Comparison of ENCODE assay signal across 8 mouse cellular contexts in the genomic region with DNA sequence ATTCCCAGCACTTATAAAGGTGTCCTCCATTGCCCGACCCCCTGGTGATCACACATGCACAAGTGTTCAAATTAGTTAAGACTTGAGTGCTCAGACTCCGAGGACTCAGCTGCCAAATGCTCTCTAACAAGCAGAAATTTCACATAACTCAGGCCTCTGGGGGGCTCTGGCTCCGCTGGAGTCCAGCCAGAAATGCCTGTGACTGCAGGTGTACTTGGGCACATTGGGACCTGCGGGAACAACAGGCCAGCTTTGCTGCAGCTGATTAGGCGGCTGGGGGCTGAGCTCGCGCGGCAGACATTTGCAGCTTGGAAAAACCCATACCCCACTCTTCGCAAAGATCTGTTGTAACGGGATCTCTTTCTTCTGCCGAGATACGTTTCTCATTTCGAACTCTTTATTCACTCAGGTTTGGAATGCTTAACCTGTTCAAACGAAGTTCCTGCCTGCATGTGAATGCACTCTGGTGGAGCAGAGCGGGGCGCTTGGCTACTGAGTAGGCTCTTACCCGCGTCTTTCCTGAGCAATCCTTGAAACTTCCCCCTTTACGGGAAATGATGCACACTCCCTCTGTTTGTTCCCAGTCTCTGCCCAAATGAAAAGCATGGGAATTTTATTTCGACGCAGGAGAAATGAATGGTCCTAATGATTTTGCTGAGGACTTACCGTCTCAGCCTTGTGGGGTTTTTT. TPM values are rescaled to one million over a fixed set of nuclear protein-coding genes. Genes with fewer than 3 reads are reported as not detected.
DNase-seq lines count a peak whose midpoint lies in the region; ATAC-seq and TF ChIP-seq lines count a peak whose summit lies in the region.

No protein-coding gene starts in this region.

- DNase-seq in cerebellum, adult 11 months: peak; percentile 15
- DNase-seq in cerebellum, postnatal 36 days: no peak
- no peak for DNase-seq in ES-E14 (ENCODE audit: low read depth, low spot score)
- DNase-seq in intestine, embryonic 14.5 days (ENCODE audit: low spot score): peak; percentile 65
- DNase-seq in liver, embryonic 13.5 days: no peak
- DNase-seq in layer of hippocampus, adult 18-20 months (ENCODE audit: low spot score in 2 of 2): no peak

- peaks cover 8 to 9% of the 10 kb centered on the region in 2 experiments for H3K4me1 ChIP-seq in ES-E14 (ENCODE audit: control insufficient read depth in 2 of 2, insufficient read depth in 2 of 2, low read length in 2 of 2, poor library complexity in 1 of 2)
- peaks cover 23% of the 10 kb centered on the region for H3K4me1 ChIP-seq in forebrain, embryonic 13.5 days
- peaks cover 20% of the 10 kb centered on the region for H3K4me1 ChIP-seq in intestine, embryonic 14.5 days (replicated peaks; ENCODE audit: control insufficient read depth, insufficient read depth, low read length)
- peaks cover 37% of the 10 kb centered on the region for H3K4me1 ChIP-seq in liver, embryonic 13.5 days (replicated peaks)
- H3K4me1 ChIP-seq in small intestine, adult 2 months (ENCODE audit: control insufficient read depth, insufficient read depth, insufficient read length, low read length): peaks cover 2% of the 10 kb centered on the region; the same call in 1 of the 2 replicates

- whole genome bisulfite sequencing in forebrain, embryonic 13.5 days: 12% methylated on average over 22 of the region's 22 CpGs
- 15% methylated on average over 22 of the region's 22 CpGs for WGBS in intestine, embryonic 14.5 days
- WGBS in liver, embryonic 13.5 days (ENCODE audit: insufficient replicate concordance): 19% methylated on average over 22 of the region's 22 CpGs
- WGBS in small intestine, adult 2 months: 38% methylated on average over 22 of the region's 22 CpGs

- H3K4me3 ChIP-seq in ES-E14 (ENCODE audit: insufficient read depth in 1 of 2, low read depth in 1 of 2, low read length in 2 of 2, poor library complexity in 1 of 2, severe bottlenecking in 1 of 2): peak overlapping the region; percentile 18 to 53
- peak overlapping the region; percentile 13; the same call in 1 of the 2 replicates for H3K4me3 ChIP-seq in forebrain, embryonic 13.5 days
- H3K4me3 ChIP-seq in intestine, embryonic 14.5 days (ENCODE audit: low read depth, low read length): no peak overlapping the region; the same call in 1 of the 2 replicates
- peak overlapping the region; percentile 8; the same call in 1 of the 2 replicates for H3K4me3 ChIP-seq in liver, embryonic 13.5 days (replicated peaks)
- H3K4me3 ChIP-seq in small intestine, adult 2 months (ENCODE audit: low read depth, low read length): no peak overlapping the region

- peak overlapping the region; percentile 74; the same call in 1 of the 2 replicates for H3K27ac ChIP-seq in ES-E14 (ENCODE audit: insufficient read depth, low read depth, low read length, poor library complexity, severe bottlenecking)
- H3K27ac ChIP-seq in forebrain, embryonic 13.5 days: no peak overlapping the region
- no peak overlapping the region for H3K27ac ChIP-seq in intestine, embryonic 14.5 days (ENCODE audit: low read depth)
- H3K27ac ChIP-seq in liver, embryonic 13.5 days: no peak overlapping the region
- H3K27ac ChIP-seq in small intestine, adult 2 months (ENCODE audit: insufficient read depth, low read depth, low read length): 0 out of 2 replicates have a peak overlapping the region, but pooled peaks have one; percentile 15

- ATAC-seq in forebrain, embryonic 13.5 days: no peak
- ATAC-seq in intestine, embryonic 14.5 days (replicated peaks; ENCODE audit: low FRiP score, low TSS enrichment, low read depth): no peak
- no peak for ATAC-seq in liver, embryonic 13.5 days (ENCODE audit: low read depth)

- no peak for TF ChIP-seq POLR2A in small intestine, adult 2 months (IDR thresholded peaks at IDR 0.05; ENCODE audit: low read depth, low read length)

- H3K27me3 ChIP-seq in forebrain, embryonic 13.5 days: peaks cover 27% of the 10 kb centered on the region
- H3K27me3 ChIP-seq in intestine, embryonic 14.5 days (replicated peaks; ENCODE audit: control insufficient read depth, insufficient read depth, low read length): no peaks in the 10 kb centered on the region
- peaks cover 43% of the 10 kb centered on the region for H3K27me3 ChIP-seq in liver, embryonic 13.5 days
- H3K27me3 ChIP-seq in small intestine, adult 2 months (ENCODE audit: control insufficient read depth, insufficient read depth, low read length): no peaks in the 10 kb centered on the region

- no peak for TF ChIP-seq CTCF in small intestine, adult 2 months (IDR thresholded peaks at IDR 0.05; ENCODE audit: extremely low read depth, insufficient read length, insufficient replicate concordance, low read depth, low read length)

- H3K9me3 ChIP-seq in ES-E14 (ENCODE audit: control insufficient read depth, insufficient read depth, low read depth, low read length): no peaks in the 10 kb centered on the region
- no peaks in the 10 kb centered on the region for H3K9me3 ChIP-seq in forebrain, embryonic 13.5 days (replicated peaks)
- H3K9me3 ChIP-seq in intestine, embryonic 14.5 days (ENCODE audit: control insufficient read depth, low read length): no peaks in the 10 kb centered on the region
- no peaks in the 10 kb centered on the region for H3K9me3 ChIP-seq in liver, embryonic 13.5 days (replicated peaks)

- in situ Hi-C loops in ES-E14 (cut with MboI; ENCODE audit: low sequenced_read_pairs in 2 of 2, unreplicated experiment in 2 of 2): no loop called here

- H3K36me3 ChIP-seq in ES-E14 (ENCODE audit: control insufficient read depth, insufficient read depth, low read length, poor library complexity, severe bottlenecking): no peaks in the 10 kb centered on the region
- H3K36me3 ChIP-seq in forebrain, embryonic 13.5 days (ENCODE audit: poor library complexity, severe bottlenecking): no peaks in the 10 kb centered on the region
- no peaks in the 10 kb centered on the region for H3K36me3 ChIP-seq in intestine, embryonic 14.5 days (ENCODE audit: control insufficient read depth, insufficient read depth, low read length)
- H3K36me3 ChIP-seq in liver, embryonic 13.5 days: no peaks in the 10 kb centered on the region
- no peaks in the 10 kb centered on the region for H3K36me3 ChIP-seq in small intestine, adult 2 months (ENCODE audit: control insufficient read depth, insufficient read depth, low read length)

- peak overlapping the region; percentile 42 for H3K4me2 ChIP-seq in forebrain, embryonic 13.5 days
- H3K4me2 ChIP-seq in intestine, embryonic 14.5 days (ENCODE audit: low read length): peak overlapping the region; percentile 38
- H3K4me2 ChIP-seq in liver, embryonic 13.5 days: peak overlapping the region; percentile 44

- peak overlapping the region; percentile 46; the same call in 1 of the 2 replicates for H3K9ac ChIP-seq in ES-E14 (ENCODE audit: insufficient read depth, low read depth, low read length, poor library complexity, severe bottlenecking)
- H3K9ac ChIP-seq in forebrain, embryonic 13.5 days: no peak overlapping the region
- H3K9ac ChIP-seq in intestine, embryonic 14.5 days (ENCODE audit: low read length): 0 out of 2 replicates have a peak overlapping the region, but pooled peaks have one; percentile 10
- no peak overlapping the region for H3K9ac ChIP-seq in liver, embryonic 13.5 days

TF ChIP-seq in ES-E14, 5 proteins besides CTCF, POLR2A, EP300 and RAD21:
- TF ChIP-seq ZNF384 (IDR thresholded peaks at IDR 0.05; ENCODE audit: low read depth, low read length) (no peak), HCFC1 (IDR thresholded peaks at IDR 0.05; ENCODE audit: borderline replicate concordance, insufficient read depth, low read length) (peak; percentile 45; the same call in 1 of the 2 replicates)

RNA-seq across cellular contexts. Expression of a gene that starts 3.0 kb away (rescaled TPM):
- total RNA-seq in ES-E14 (2012; rRNA removed): 32.4 and 45.7 TPM in 2 replicates
- polyA plus RNA-seq in forebrain, embryonic 13.5 days (2015; fragmentation: Nextera tagmentation; extraction: Ambion mirVana): 3.6 and 4.1 TPM in 2 replicates
- polyA plus RNA-seq in intestine, embryonic 14.5 days (2014; fragmentation: Nextera tagmentation; extraction: Ambion mirVana): 15.1 TPM in 2 replicates
- 1.4 and 1.6 TPM in 2 replicates for polyA plus RNA-seq in liver, embryonic 13.5 days (2015; fragmentation: Nextera tagmentation; extraction: Ambion mirVana)
- 2.1 and 2.7 TPM in 2 replicates for polyA plus RNA-seq in small intestine, adult 2 months (2012; rRNA removed)
- total RNA-seq in layer of hippocampus, adult 18-20 months (2021): 10 to 100 TPM; 22.6 to 26.3 TPM

RNA-seq across cellular contexts. Expression of a gene that starts 39.1 kb away (rescaled TPM):
- 87.5 and 118 TPM in 2 replicates for total RNA-seq in ES-E14 (2012; rRNA removed)
- 49.4 and 53.6 TPM in 2 replicates for polyA plus RNA-seq in forebrain, embryonic 13.5 days (2015; fragmentation: Nextera tagmentation; extraction: Ambion mirVana)
- 79.6 and 85.4 TPM in 2 replicates for polyA plus RNA-seq in intestine, embryonic 14.5 days (2014; fragmentation: Nextera tagmentation; extraction: Ambion mirVana)
- 57.4 and 62.3 TPM in 2 replicates for polyA plus RNA-seq in liver, embryonic 13.5 days (2015; fragmentation: Nextera tagmentation; extraction: Ambion mirVana)
- polyA plus RNA-seq in small intestine, adult 2 months (2012; rRNA removed): 4.4 and 7.7 TPM in 2 replicates
- 10 to 100 TPM; 43.3 to 45.1 TPM for total RNA-seq in layer of hippocampus, adult 18-20 months (2021)

Comparison
In these comparisons a context has a peak if more than half of its experiments do, and no peak if none do; other contexts are left out.
1. DNase-seq: peak in cerebellum, adult 11 months (single experiment) and intestine, embryonic 14.5 days (single experiment); none in cerebellum, postnatal 36 days (0 of 2), ES-E14 (single experiment), liver, embryonic 13.5 days (single experiment) and layer of hippocampus, adult 18-20 months (0 of 2).
2. H3K27ac ChIP-seq: peak in ES-E14 (single experiment) and small intestine, adult 2 months (single experiment); none in forebrain, embryonic 13.5 days (single experiment), intestine, embryonic 14.5 days (single experiment) and liver, embryonic 13.5 days (single experiment).
3. H3K4me3 ChIP-seq: peak in ES-E14 (2 of 2), forebrain, embryonic 13.5 days (single experiment) and liver, embryonic 13.5 days (single experiment); none in intestine, embryonic 14.5 days (single experiment) and small intestine, adult 2 months (single experiment).
4. H3K9ac ChIP-seq: peak in ES-E14 (single experiment) and intestine, embryonic 14.5 days (single experiment); none in forebrain, embryonic 13.5 days (single experiment) and liver, embryonic 13.5 days (single experiment).
5. Peak in every context shown above with its lines, with median percentiles within 50 percentile points of each other: H3K4me2 ChIP-seq.